Mouse (Mus musculus) small intestine, adult 2 months (tissue): ENCODE measurements around the gene Kbtbd4.

ENCODE experiments used
- CTCF ChIP-seq: fragments of 200-500 bp; IDR thresholded peaks from 2 replicates; pipeline ENCODE4 v1.5.1; 2012; ENCODE audit warnings: low read depth, mild to moderate bottlenecking, control low read depth, inconsistent platforms, low read length, moderate library complexity, mixed read lengths; ENCODE audit not compliant: insufficient replicate concordance, insufficient read length; ENCODE audit errors: extremely low read depth
- POLR2A ChIP-seq: fragments of 200-500 bp; IDR thresholded peaks from 2 replicates; pipeline ENCODE4 v1.6.1; 2012; ENCODE audit warnings: low read depth, mild to moderate bottlenecking, control low read depth, inconsistent platforms, low read length, moderate library complexity

- no peak for TF ChIP-seq POLR2A
- no peak for TF ChIP-seq CTCF
These were observed 35.2 kb downstream of the Kbtbd4 start for GRCm38 (mm10) chr2:90939750-90940149.
